Mouse (Mus musculus) lung, embryonic 14.5 days (tissue): ENCODE data around the gene Grm2. TPM values are rescaled to one million over a fixed set of nuclear protein-coding genes. Genes with fewer than 3 reads are reported as not detected.
"Not testable (repeated sequence)": the region's sequence is repeated elsewhere in the genome, so short reads cannot be mapped to it uniquely, and the experiment has no call there.

Experiments
- ATAC-seq: fragments of 200-750 bp; cut with Nextera tagmentation; 2 replicates; pipeline ENCODE4 v1.8.0; 2017; ENCODE audit warnings: mild to moderate bottlenecking, moderate TSS enrichment, moderate library complexity; ENCODE audit not compliant: insufficient read depth
- DNase-seq: peaks from one replicate; pipeline ENCODE4 v3.0.0-alpha.2; 2015
- H3K27ac ChIP-seq: fragments of 300-500 bp; sonication (generic); 2 replicates; pipeline ENCODE4 v1.5.1; 2014; ENCODE audit warnings: low read depth, mild to moderate bottlenecking, moderate library complexity
- H3K27me3 ChIP-seq: fragments of 300-500 bp; sonication (generic); 2 replicates; pipeline ENCODE4 v1.6.1; 2014; ENCODE audit warnings: low read length, control low read depth; ENCODE audit not compliant: insufficient read depth
- H3K36me3 ChIP-seq: fragments of 300-500 bp; sonication (generic); 2 replicates; pipeline ENCODE4 v1.6.1; 2014; ENCODE audit warnings: control low read depth; ENCODE audit not compliant: insufficient read depth
- H3K4me1 ChIP-seq: fragments of 300-500 bp; sonication (generic); 2 replicates; pipeline ENCODE4 v1.6.1; 2014; ENCODE audit warnings: antibody characterized with exemption, control low read depth; ENCODE audit not compliant: insufficient read depth
- H3K4me2 ChIP-seq: fragments of 300-500 bp; sonication (generic); 2 replicates; pipeline ENCODE4 v1.6.1; 2014; ENCODE audit warnings: mild to moderate bottlenecking
- H3K4me3 ChIP-seq: fragments of 300-500 bp; sonication (generic); 2 replicates; pipeline ENCODE4 v1.5.1; 2014; ENCODE audit warnings: low read depth, low read length
- H3K9ac ChIP-seq: fragments of 300-500 bp; sonication (generic); 2 replicates; pipeline ENCODE4 v1.6.1; 2014
- H3K9me3 ChIP-seq: fragments of 300-500 bp; sonication (generic); 2 replicates; pipeline ENCODE4 v1.6.1; 2016; ENCODE audit warnings: low read depth, low read length, control low read depth
- CTCF ChIP-seq: IDR thresholded peaks from 2 replicates; pipeline ENCODE4 v1.5.1; 2016; ENCODE audit warnings: antibody characterized with exemption, low read depth
- WGBS: fragments of 180-500 bp; shearing (Covaris S2); extraction: QIAGEN DNeasy Blood & Tissue Kit; methylation state at CpG from one replicate; pipeline ENCODE4 v1.1.7; 2014; 5-methylcytosine and 5-hydroxymethylcytosine counted together
- polyA plus RNA-seq: library from polyadenylated mRNA; unstranded; fragments of >200 nt; fragmentation: Nextera tagmentation; extraction: Ambion mirVana; gene quantifications from 2 replicates; pipeline ENCODE4 v1.2.1, GENCODE M21; 2014

Grm2 gene
- polyA plus RNA-seq, 1 experiment from 2014 or later = not detected

DNA sequence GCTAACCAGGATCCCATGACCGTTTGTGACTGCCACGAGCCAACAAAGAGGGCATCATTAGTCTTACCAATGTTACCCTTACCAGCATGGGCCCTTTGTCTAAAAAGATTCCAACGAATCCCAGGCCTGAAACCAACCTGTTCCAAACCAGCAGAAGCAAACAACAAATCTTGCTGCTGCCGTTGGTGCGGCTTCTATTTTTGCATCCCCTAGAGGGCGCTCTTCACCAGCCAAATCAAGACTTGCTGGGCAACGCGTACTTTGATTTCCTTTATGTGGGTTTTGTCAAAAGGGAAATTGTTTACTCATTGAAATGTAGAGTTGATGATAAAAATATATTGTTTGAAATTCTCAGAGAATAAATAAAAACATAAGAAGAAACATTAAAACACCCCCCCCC, 55.3 kb downstream of the Grm2 start:
- peak; percentile 78 for DNase-seq
- WGBS = 24% methylated on average over 8 of the region's 8 CpGs

DNA sequence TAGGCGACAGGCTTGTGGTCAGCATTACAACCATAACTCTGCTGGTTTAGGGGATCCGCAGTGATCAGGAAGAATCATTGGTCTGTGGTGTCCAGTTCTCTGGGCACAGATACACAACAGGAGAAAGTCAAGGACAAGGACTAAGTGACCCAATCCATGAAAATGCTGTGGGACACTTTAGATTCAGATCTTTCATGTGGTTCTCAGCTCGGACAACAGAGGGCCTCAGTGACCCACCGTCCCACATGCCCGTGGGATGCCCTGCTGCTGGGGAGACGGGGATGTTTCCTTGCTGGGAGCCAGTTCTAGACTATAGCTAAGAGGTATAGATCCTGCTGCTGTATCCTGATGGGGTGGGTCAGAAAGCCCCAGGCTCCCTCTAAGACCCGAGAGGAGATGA, 57.4 kb downstream of the Grm2 start:
- Histone ChIP-seq H3K4me1 (no peaks in the 10 kb centered on the region), H3K36me3 (no peaks in the 10 kb centered on the region), H3K27me3 (no peaks in the 10 kb centered on the region), H3K27ac (no peak overlapping the region), H3K9me3 (no peaks in the 10 kb centered on the region), H3K9ac (no peak overlapping the region), H3K4me2 (no peak overlapping the region), H3K4me3 (no peak overlapping the region)
- 34% methylated on average over 7 of the region's 7 CpGs for WGBS
- DNase-seq = no peak
- no peak for ATAC-seq
- TF ChIP-seq CTCF = no peak; the same call in 1 of the 2 replicates

More for the DNA sequence above, 55.3 kb downstream of the Grm2 start:
- no peak overlapping the region for H3K4me2 ChIP-seq
- no peaks in the 10 kb centered on the region for H3K27me3 ChIP-seq
- no peak overlapping the region for H3K4me3 ChIP-seq
- H3K27ac ChIP-seq = no peak overlapping the region
- no peaks in the 10 kb centered on the region for H3K9me3 ChIP-seq
- no peaks in the 10 kb centered on the region for H3K4me1 ChIP-seq
- H3K9ac ChIP-seq = no peak overlapping the region
- H3K36me3 ChIP-seq = no peaks in the 10 kb centered on the region
- ATAC-seq = no peak
- TF ChIP-seq CTCF = peak; percentile 74

DNA sequence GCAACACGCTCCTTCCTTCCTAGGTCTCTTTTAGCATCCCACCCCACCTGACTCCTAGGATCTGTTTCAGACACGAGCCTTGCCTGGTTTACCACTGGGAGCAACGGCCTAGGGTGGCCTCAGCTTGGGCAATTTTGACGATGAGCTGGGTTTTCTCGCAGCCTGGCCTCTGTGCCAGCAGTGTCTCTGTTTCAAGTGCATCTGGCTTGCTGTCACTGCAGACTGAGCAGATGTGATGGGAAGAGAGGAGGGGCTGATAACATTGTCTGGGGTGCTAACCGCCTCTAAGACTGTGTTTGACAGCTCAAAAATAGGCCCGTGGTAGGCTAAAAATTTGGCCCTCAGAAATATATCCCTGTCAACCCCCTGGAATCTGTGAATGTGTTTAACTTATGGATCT, 60.0 kb downstream of the Grm2 start:
- TF ChIP-seq CTCF = no peak
- H3K4me2 ChIP-seq = no peak overlapping the region
- no peak overlapping the region for H3K9ac ChIP-seq
- DNase-seq (no peak), ATAC-seq (no peak)
- H3K27ac ChIP-seq = no peak overlapping the region
- 53% methylated on average over 7 of the region's 7 CpGs for WGBS
- H3K9me3 ChIP-seq = no peaks in the 10 kb centered on the region
- no peaks in the 10 kb centered on the region for H3K36me3 ChIP-seq
- H3K4me3 ChIP-seq = no peak overlapping the region
- no peaks in the 10 kb centered on the region for H3K27me3 ChIP-seq
- H3K4me1 ChIP-seq = no peaks in the 10 kb centered on the region

DNA sequence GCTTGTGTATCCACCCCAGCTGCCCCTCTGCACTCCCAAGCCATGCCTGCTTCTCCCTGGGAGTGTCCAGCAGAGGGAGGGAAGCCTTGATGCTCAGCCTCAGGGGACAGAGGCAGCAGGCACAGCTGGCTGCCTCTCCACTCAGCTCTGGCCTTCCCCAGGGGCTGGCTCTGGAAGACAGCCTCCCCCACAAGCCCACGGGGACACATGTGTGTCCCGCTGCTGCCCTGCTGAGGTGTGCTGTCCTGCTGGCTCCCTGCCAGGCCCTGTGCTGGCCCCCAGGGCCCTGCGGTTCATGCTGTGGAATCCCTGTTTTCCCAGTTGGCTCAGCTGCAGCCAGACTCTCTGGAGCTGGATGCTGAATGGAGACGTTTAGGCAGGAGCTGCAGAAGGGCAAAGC, 60.5 kb downstream of the Grm2 start:
- H3K27me3 ChIP-seq, H3K36me3 ChIP-seq, H3K4me1 ChIP-seq, H3K4me2 ChIP-seq, ATAC-seq, H3K27ac ChIP-seq, H3K9me3 ChIP-seq, DNase-seq, H3K4me3 ChIP-seq, H3K9ac ChIP-seq: not testable (repeated sequence)
- 10% methylated on average over 4 of the region's 4 CpGs for WGBS

Other genes with a start within 250 kb of the Grm2 start
- gene Rpl29, start 226.6 kb downstream of the Grm2 start, polyA plus RNA-seq = 1,268 and 1,276 TPM in 2 replicates
- gene Acy1, start 217.8 kb downstream of the Grm2 start, polyA plus RNA-seq = 33.2 and 34.9 TPM in 2 replicates
- 10.0 and 11.0 TPM in 2 replicates for gene Abhd14b, start 208.6 kb downstream of the Grm2 start, polyA plus RNA-seq
- gene Abhd14a, start 208.4 kb downstream of the Grm2 start, polyA plus RNA-seq = 46.0 and 48.4 TPM in 2 replicates
- 95.9 and 109 TPM in 2 replicates for gene Pcbp4, start 202.8 kb downstream of the Grm2 start, polyA plus RNA-seq
- gene Gpr62, start 190.1 kb downstream of the Grm2 start, polyA plus RNA-seq = 0.26 and 0.34 TPM in 2 replicates
- 45.2 and 52.7 TPM in 2 replicates for gene Rrp9, start 180.1 kb downstream of the Grm2 start, polyA plus RNA-seq
- gene Parp3, start 179.1 kb downstream of the Grm2 start, polyA plus RNA-seq = 1.6 and 2.4 TPM in 2 replicates
- not detected in 2 replicates for gene Iqcf1, start 156.1 kb downstream of the Grm2 start, polyA plus RNA-seq
- gene Iqcf5, start 141.5 kb downstream of the Grm2 start, polyA plus RNA-seq = not detected in 2 replicates
- not detected in 2 replicates for gene Iqcf3, start 94.5 kb downstream of the Grm2 start, polyA plus RNA-seq
- gene Iqcf4, start 85.1 kb downstream of the Grm2 start, polyA plus RNA-seq = not detected in 2 replicates
- not detected in 2 replicates for gene Iqcf6, start 29.5 kb downstream of the Grm2 start, polyA plus RNA-seq
- 41.3 and 47.8 TPM in 2 replicates for gene Tex264, start 29.8 kb upstream of the Grm2 start, polyA plus RNA-seq
- gene Rad54l2, start 133.1 kb upstream of the Grm2 start, polyA plus RNA-seq = 4.5 and 5.7 TPM in 2 replicates
- gene Dcaf1, start 165.8 kb upstream of the Grm2 start, polyA plus RNA-seq = 26.6 and 27.8 TPM in 2 replicates
- gene Rbm15b, start 231.3 kb upstream of the Grm2 start, polyA plus RNA-seq = 22.2 and 25.3 TPM in 2 replicates
- 246 and 279 TPM in 2 replicates for gene Manf, start 235.9 kb upstream of the Grm2 start, polyA plus RNA-seq